Mouse (Mus musculus): Measurements from ENCODE around the gene Meis1.

The Meis1 gene

DNA sequence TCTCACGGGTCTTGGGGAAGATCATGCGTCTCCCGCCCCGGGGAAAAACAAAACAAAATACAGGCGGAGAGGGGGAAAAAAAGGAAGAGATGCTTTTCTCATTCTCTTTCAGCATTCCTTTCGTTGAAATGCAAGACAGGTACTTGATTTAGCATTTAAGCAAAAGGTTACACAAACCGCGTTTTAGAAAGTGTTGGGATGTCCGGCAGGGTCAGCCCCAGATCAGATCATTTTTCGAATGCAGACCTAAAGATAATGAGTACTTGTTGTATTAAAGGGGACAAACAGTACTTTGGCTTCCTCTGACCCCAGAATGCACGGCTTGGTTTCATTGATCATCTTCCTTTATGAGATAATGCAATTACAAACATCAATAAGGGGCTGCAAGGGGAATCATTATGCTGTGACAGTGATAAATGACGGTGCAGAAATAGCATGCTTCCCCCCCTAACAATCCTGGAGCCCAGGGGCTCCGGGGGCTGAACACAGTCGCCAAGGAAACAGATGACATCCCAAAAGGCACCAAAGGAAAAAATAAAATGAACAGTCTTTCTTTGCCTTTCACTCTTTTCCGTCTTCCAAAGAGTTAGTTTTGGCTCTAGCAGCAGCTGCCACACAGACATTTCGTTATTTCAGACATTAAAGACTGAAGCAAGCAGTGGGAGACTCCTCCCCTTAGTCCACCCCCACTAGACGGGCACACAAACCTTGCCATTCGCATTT lies 144.3 kb downstream of the Meis1 start:
- DNase-seq: peak; percentile 54

DNA sequence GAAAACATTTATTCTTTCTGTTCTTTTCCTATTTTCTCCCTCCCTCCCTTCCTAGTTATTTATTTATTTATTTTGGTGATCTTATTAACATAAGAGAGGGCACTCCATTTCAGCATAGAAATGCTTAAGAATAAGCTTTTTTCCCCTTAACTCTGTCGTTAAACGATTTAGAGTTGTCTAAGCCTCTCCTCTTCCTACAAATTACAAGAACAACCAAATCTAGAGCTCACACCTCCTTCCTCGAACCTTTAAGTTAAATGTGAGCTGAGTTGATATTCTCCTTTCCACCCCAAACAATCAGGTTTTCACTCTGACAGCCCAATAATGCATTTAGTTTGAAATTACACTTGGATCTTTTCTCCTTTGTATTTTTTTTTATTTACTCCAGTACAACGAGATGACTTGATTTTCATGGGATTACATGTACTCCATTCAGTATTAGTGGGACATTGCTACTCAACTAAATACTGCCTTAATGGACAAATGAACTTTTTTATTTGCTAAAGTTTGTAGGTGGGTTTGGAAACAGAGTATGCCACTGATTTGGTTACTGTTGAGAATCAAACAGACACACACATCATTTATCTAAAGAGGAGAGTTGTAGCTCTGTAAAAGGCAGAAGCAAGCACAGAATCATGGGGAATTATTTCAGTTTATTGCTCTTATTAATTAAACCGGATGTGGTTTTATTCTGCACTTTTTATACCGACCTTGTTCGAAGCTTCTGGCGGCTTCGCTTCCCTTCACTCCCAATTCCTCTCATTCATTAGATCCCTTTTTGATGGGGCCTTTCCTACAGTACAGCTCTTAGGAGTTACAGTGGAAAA lies 145.1 kb downstream of the Meis1 start:
- peak; percentile 44 for DNase-seq

- no peak for DNase-seq
These were observed 146.0 kb downstream of the Meis1 start for GRCm38 (mm10) chr11:18872793-18873192.

GRCm38 (mm10) chr11:18872118-18872751 lies 146.6 kb downstream of the Meis1 start:
- no peak for DNase-seq

- DNase-seq: peak; percentile 74
These were observed 147.4 kb downstream of the Meis1 start for GRCm38 (mm10) chr11:18871170-18872081.

- peak; percentile 37 for DNase-seq
These were observed 148.5 kb downstream of the Meis1 start for GRCm38 (mm10) chr11:18870121-18870931.

DNA sequence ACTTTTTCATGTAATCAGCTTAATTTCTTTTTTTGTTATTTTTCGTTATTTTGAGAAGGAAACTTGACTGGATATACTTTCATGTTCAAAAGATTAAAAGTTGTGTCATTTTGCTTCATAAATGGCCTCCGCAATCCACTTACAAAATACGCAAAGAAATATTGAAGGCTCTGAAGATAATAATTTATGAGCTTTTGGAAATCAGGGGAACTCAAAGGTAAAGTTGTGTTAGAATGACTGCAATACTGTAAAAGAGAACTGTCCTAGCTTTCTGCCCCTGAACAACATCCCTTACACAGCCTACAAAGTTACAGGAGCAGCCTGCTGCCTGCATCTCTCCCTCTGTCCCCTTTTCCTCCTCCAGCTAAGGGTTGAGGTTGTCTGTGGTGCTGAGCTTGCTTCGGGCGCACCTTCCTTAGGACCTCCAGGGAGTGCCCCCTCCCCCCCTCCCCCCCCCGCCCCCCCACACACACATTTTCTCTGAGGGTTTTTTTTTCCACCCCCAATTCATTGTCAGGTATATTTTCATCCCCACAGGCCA lies 149.3 kb downstream of the Meis1 start:
- DNase-seq: no peak

DNA sequence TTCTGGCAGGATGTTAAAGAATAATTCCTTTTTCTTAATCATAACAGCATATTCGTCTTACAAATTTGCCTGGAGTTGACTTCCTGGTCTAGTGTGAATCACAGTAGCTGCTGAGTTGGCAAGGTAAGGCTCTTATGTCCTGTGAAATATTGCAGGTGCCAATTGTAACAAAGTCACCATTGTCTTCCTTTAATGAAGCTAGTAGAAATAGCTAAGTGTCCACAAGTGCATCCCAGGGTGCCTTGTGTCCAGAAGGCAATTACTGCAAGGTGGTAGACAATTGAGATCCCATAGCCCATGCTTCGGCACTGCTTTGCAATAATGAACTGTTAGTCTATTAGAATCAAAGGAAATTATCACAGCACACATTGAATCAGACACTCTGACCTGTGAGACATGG lies 151.1 kb downstream of the Meis1 start:
- peak; percentile 53 for DNase-seq

DNA sequence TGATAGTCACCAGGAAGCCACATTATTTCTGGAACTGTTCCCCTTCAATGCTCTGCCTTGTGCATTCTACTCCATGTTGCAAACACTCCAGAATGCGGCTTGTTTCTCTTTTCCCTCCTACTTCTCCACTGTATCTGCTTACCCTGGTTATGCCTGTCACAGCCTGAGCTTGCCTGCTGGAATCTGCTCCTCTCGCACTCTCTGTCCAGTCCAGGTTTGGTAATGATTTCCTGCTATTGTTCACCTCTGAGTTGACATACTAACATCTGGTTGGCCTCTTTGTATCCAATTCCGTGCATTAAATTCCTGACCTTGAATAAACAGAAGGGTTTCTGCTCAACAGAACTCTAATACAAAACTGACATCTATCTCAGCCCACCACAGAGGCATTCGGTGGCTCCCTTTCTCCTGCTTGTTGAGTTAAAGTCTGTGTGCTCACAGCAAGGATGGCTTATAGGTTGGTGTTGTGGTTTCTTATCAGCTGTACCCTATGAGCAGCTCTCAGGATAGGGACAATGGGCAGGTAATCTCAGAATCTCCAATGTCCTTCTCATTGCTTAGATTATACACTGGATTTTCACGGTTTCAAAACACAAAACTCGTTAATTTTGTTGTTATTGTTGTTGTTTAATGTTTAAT lies 152.5 kb downstream of the Meis1 start:
- DNase-seq: no peak

DNA sequence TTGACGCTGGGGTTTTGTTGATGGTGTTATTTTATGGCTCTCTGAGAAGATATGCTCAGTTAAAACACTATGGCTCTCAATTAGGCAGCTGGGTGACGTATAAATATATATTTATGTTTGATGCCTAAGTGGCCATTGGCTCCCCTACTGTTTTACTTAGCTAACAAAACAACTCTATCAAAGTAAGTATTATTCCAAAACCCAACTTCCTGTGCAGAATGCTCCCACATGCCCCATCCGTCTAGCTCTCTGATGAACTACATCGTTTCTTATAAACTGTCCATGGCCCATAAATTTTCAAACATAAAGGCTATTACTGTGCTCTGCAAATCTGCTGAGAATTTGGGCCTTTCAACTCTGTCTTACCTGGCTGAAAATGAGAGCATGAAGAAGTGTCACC lies 168.0 kb downstream of the Meis1 start:
- DNase-seq: no peak

DNA sequence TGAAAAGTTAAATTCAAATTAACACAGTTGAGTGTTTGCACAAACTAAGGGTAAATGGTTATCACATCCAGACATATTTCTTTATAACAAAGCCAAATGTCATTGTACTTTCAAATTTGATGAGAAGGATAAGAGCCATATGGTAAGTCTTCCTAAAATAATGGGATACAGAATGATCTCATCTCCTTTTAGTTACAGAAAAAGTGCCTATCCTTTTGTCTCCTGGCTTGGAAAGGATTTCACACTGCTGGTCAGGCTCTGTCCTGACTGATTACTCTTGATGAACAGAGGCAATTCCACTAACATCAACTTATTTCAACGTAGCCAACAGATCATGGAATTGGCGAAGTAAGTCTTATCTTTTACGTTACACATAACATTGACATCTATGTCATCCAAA lies 171.1 kb downstream of the Meis1 start:
- DNase-seq: no peak

- no peak for DNase-seq
These were observed 172.3 kb downstream of the Meis1 start for GRCm38 (mm10) chr11:18846472-18846871.

DNA sequence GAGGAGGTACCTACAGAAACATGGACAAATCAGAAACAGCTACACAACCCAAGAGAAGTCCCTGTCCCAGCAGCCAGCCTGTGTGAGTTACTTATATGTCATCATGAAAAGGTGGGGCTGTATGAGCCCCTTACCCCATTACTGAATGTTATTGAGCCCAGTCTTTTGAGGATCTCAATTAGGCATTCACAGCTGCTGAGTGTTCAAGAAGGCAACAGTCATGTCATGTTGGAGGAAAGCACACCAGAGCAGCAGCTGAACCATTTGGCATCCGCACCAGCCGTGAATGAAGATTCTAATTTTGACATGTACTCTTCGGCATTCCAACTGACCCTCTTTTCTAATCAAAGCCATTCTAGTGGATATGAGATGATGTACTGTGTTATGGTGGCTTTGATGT lies 172.9 kb downstream of the Meis1 start:
- peak; percentile 61 for DNase-seq

- peak; percentile 75 for DNase-seq
These were observed 173.3 kb downstream of the Meis1 start for GRCm38 (mm10) chr11:18845466-18845865.

DNA sequence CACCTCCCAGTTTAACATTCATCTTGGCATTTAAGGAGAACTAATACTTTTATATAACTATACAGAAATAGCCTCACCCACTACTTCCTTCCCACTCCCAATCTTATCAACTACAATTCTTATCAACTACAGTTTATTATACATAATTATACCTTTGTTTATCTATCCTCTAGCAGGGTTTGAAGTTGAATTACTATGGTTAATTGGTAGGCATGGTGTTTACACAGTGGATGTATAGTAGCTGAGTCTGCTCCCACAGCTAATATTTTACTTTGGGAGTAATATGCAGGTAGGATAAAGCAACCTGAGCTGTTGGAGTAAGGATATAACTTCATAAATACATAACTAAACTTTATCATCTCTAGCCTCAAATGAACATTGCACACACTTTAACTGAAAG lies 188.7 kb downstream of the Meis1 start:
- DNase-seq: no peak
